Mouse (Mus musculus): Measurements from ENCODE around the gene Usp25. TPM values are rescaled to one million over a fixed set of nuclear protein-coding genes. Genes with fewer than 3 reads are reported as not detected.

The Usp25 gene
- polyA plus RNA-seq, 1 experiment: 7.5 TPM

GRCm38 (mm10) chr16:76983696-76984095 is 29.8 kb upstream of the Usp25 start:
- no peak for TF ChIP-seq MAX (IDR thresholded peaks at IDR 0.05; ENCODE audit: low read depth)
- no peak for TF ChIP-seq SRF (IDR thresholded peaks at IDR 0.05; ENCODE audit: control insufficient read depth, insufficient read length, low read depth)
- no peak for TF ChIP-seq USF1 (IDR thresholded peaks at IDR 0.05; ENCODE audit: low read depth)
- TF ChIP-seq MYOG (IDR thresholded peaks at IDR 0.05; ENCODE audit: control insufficient read depth in 1 of 3, insufficient read depth in 1 of 3, insufficient read length in 2 of 3, low read depth in 2 of 3): no peak
- TF ChIP-seq TCF3 (IDR thresholded peaks at IDR 0.05; ENCODE audit: insufficient read length, low read depth): no peak
- TF ChIP-seq MYOD1 (IDR thresholded peaks at IDR 0.05; ENCODE audit: control insufficient read depth in 1 of 3, insufficient read length in 2 of 3, low read depth in 2 of 3): no peak
- no peak for TF ChIP-seq E2F4 (IDR thresholded peaks at IDR 0.05; ENCODE audit: insufficient read depth)
- TF ChIP-seq POLR2A (IDR thresholded peaks at IDR 0.05; ENCODE audit: insufficient read length, low read depth): no peak
- H3K4me3 ChIP-seq: no peak overlapping the region
- H3K4me2 ChIP-seq (ENCODE audit: low read depth): no peak overlapping the region
- H3K36me3 ChIP-seq (ENCODE audit: control insufficient read depth, insufficient read depth): no peaks in the 10 kb centered on the region
- H3K79me2 ChIP-seq (ENCODE audit: control insufficient read depth, insufficient read depth): no peaks in the 10 kb centered on the region
- no peaks in the 10 kb centered on the region for H3K27me3 ChIP-seq (ENCODE audit: control insufficient read depth, insufficient read depth, insufficient read length)
- H3ac ChIP-seq (ENCODE audit: control insufficient read depth, insufficient read length): no peak overlapping the region

- H3K36me3 ChIP-seq (ENCODE audit: control insufficient read depth, insufficient read depth): no peaks in the 10 kb centered on the region
- no peak overlapping the region for H3ac ChIP-seq (ENCODE audit: control insufficient read depth, insufficient read length)
- no peaks in the 10 kb centered on the region for H3K79me2 ChIP-seq (ENCODE audit: control insufficient read depth, insufficient read depth)
- no peak overlapping the region for H3K4me3 ChIP-seq
- no peak overlapping the region for H3K4me2 ChIP-seq (ENCODE audit: low read depth)
- no peak for TF ChIP-seq TCF3 (IDR thresholded peaks at IDR 0.05; ENCODE audit: insufficient read length, low read depth)
- TF ChIP-seq POLR2A (IDR thresholded peaks at IDR 0.05; ENCODE audit: insufficient read length, low read depth): no peak
- no peak for TF ChIP-seq MYOD1 (IDR thresholded peaks at IDR 0.05; ENCODE audit: control insufficient read depth in 1 of 3, insufficient read length in 2 of 3, low read depth in 2 of 3)
- TF ChIP-seq E2F4 (IDR thresholded peaks at IDR 0.05; ENCODE audit: insufficient read depth): no peak
- no peaks in the 10 kb centered on the region for H3K27me3 ChIP-seq (ENCODE audit: control insufficient read depth, insufficient read depth, insufficient read length)
Measured at GRCm38 (mm10) chr16:76987711-76988110, 25.8 kb upstream of the Usp25 start.

- no peak overlapping the region for H3ac ChIP-seq (ENCODE audit: control insufficient read depth, insufficient read length)
- H3K36me3 ChIP-seq (ENCODE audit: control insufficient read depth, insufficient read depth): no peaks in the 10 kb centered on the region
- no peak overlapping the region for H3K4me2 ChIP-seq (ENCODE audit: low read depth)
- no peaks in the 10 kb centered on the region for H3K27me3 ChIP-seq (ENCODE audit: control insufficient read depth, insufficient read depth, insufficient read length)
- H3K79me2 ChIP-seq (ENCODE audit: control insufficient read depth, insufficient read depth): no peaks in the 10 kb centered on the region
- H3K4me3 ChIP-seq: no peak overlapping the region
- TF ChIP-seq TCF3 (IDR thresholded peaks at IDR 0.05; ENCODE audit: insufficient read length, low read depth) (no peak), MYOD1 (IDR thresholded peaks at IDR 0.05; ENCODE audit: control insufficient read depth in 1 of 3, insufficient read length in 2 of 3, low read depth in 2 of 3) (no peak), USF1 (IDR thresholded peaks at IDR 0.05; ENCODE audit: low read depth) (no peak), CEBPB (IDR thresholded peaks at IDR 0.05; ENCODE audit: insufficient read depth, poor library complexity, severe bottlenecking) (no peak), TCF12 (IDR thresholded peaks at IDR 0.05; ENCODE audit: insufficient read depth, poor library complexity, severe bottlenecking) (no peak), E2F4 (IDR thresholded peaks at IDR 0.05; ENCODE audit: insufficient read depth) (no peak), POLR2AphosphoS2 (IDR thresholded peaks at IDR 0.05; ENCODE audit: insufficient read length, low read depth) (no peak)
Measured at GRCm38 (mm10) chr16:77003900-77004299, 9.6 kb upstream of the Usp25 start.

- Histone ChIP-seq H3K36me3 (ENCODE audit: control insufficient read depth, insufficient read depth) (no peaks in the 10 kb centered on the region), H3K4me2 (ENCODE audit: low read depth) (no peak overlapping the region), H3K4me3 (no peak overlapping the region), H3ac (ENCODE audit: control insufficient read depth, insufficient read length) (no peak overlapping the region), H3K27me3 (ENCODE audit: control insufficient read depth, insufficient read depth, insufficient read length) (no peaks in the 10 kb centered on the region), H3K79me2 (ENCODE audit: control insufficient read depth, insufficient read depth) (peaks cover under 1% of the 10 kb centered on the region)
- TF ChIP-seq REST (IDR thresholded peaks at IDR 0.05; ENCODE audit: insufficient read depth, insufficient read length): no peak
- no peak for TF ChIP-seq POLR2A (IDR thresholded peaks at IDR 0.05; ENCODE audit: insufficient read length, low read depth)
- TF ChIP-seq MYOG (IDR thresholded peaks at IDR 0.05; ENCODE audit: control insufficient read depth in 1 of 3, insufficient read depth in 1 of 3, insufficient read length in 2 of 3, low read depth in 2 of 3): no peak
- TF ChIP-seq MYOD1 (IDR thresholded peaks at IDR 0.05; ENCODE audit: control insufficient read depth in 1 of 3, insufficient read length in 2 of 3, low read depth in 2 of 3): no peak
- no peak for TF ChIP-seq TCF3 (IDR thresholded peaks at IDR 0.05; ENCODE audit: insufficient read length, low read depth)
Measured at GRCm38 (mm10) chr16:77009173-77009572, 4.3 kb upstream of the Usp25 start.

GRCm38 (mm10) chr16:77014321-77015211 is 1.1 kb downstream of the Usp25 start:
- Histone ChIP-seq H3K79me2 (ENCODE audit: control insufficient read depth, insufficient read depth) (peaks cover 45% of the 10 kb centered on the region), H3K36me3 (ENCODE audit: control insufficient read depth, insufficient read depth) (no peaks in the 10 kb centered on the region), H3ac (ENCODE audit: control insufficient read depth, insufficient read length) (peak overlapping the region; percentile 94), H3K4me2 (ENCODE audit: low read depth) (peak overlapping the region; percentile 95), H3K4me3 (peak overlapping the region; percentile 60), H3K27me3 (ENCODE audit: control insufficient read depth, insufficient read depth, insufficient read length) (no peaks in the 10 kb centered on the region)
- TF ChIP-seq USF1 (IDR thresholded peaks at IDR 0.05; ENCODE audit: low read depth): no peak
- no peak for TF ChIP-seq TCF12 (IDR thresholded peaks at IDR 0.05; ENCODE audit: insufficient read depth, poor library complexity, severe bottlenecking)
- TF ChIP-seq CEBPB (IDR thresholded peaks at IDR 0.05; ENCODE audit: insufficient read depth, poor library complexity, severe bottlenecking): no peak
- TF ChIP-seq POLR2A (IDR thresholded peaks at IDR 0.05; ENCODE audit: insufficient read length, low read depth): no peak
- TF ChIP-seq REST (IDR thresholded peaks at IDR 0.05; ENCODE audit: insufficient read depth, insufficient read length): no peak
